Mouse (Mus musculus): ENCODE data around the gene Mgat3.

- TF ChIP-seq CTCF (IDR thresholded peaks at IDR 0.05; ENCODE audit: low read depth, low read length) = no peak
- TF ChIP-seq POLR2A (IDR thresholded peaks at IDR 0.05; ENCODE audit: borderline replicate concordance, low read depth, low read length) = no peak
These were observed 18.2 kb downstream of the Mgat3 start for GRCm38 (mm10) chr15:80191585-80192245.
